Mouse (Mus musculus) CH12.LX (cell line): ENCODE results near the gene 4930415O20Rik.

ENCODE experiments used
- CTCF ChIP-seq, 2 experiments: IDR thresholded peaks in 1 of 2; conservative IDR thresholded peaks in 1 of 2; 2 replicates each; pipeline ENCODE4 v1.5.1; 2011 to 2012; ENCODE audit warnings: low read depth in 2 of 2, low read length in 2 of 2, improper control_type of control experiment in 1 of 2, inconsistent platforms in 1 of 2, mild to moderate bottlenecking in 1 of 2, moderate library complexity in 1 of 2
- E2F4 ChIP-seq: IDR thresholded peaks from 2 replicates; pipeline ENCODE4 v1.6.1; 2011; ENCODE audit warnings: low read depth, low read length, improper control_type of control experiment; ENCODE audit not compliant: insufficient replicate concordance
- EP300 ChIP-seq: IDR thresholded peaks from 2 replicates; pipeline ENCODE4 v1.6.1; 2011; ENCODE audit warnings: low read length, improper control_type of control experiment
- MAX ChIP-seq: IDR thresholded peaks from 2 replicates; pipeline ENCODE4 v1.6.1; 2011; ENCODE audit warnings: low read length, improper control_type of control experiment
- NRF1 ChIP-seq: IDR thresholded peaks from 2 replicates; pipeline ENCODE4 v1.6.1; 2014; ENCODE audit warnings: low read depth, mild to moderate bottlenecking, inconsistent platforms, low read length, improper control_type of control experiment, moderate library complexity
- POLR2A ChIP-seq: IDR thresholded peaks from 2 replicates; pipeline ENCODE4 v1.6.1; 2011; ENCODE audit warnings: low read depth, mild to moderate bottlenecking, improper control_type of control experiment, low read length
- TCF12 ChIP-seq: IDR thresholded peaks from 2 replicates; pipeline ENCODE4 v1.6.1; 2014; ENCODE audit warnings: low read depth, mild to moderate bottlenecking, inconsistent platforms, low read length, improper control_type of control experiment

- no peak for TF ChIP-seq POLR2A
- TF ChIP-seq E2F4: no peak
- TF ChIP-seq CTCF (conservative IDR thresholded peaks at IDR 0.05 in 1 of 2, IDR thresholded peaks at IDR 0.05 in 1 of 2; ENCODE audit: low read depth in 2 of 2, low read length in 2 of 2): no peak
- TF ChIP-seq TCF12: no peak
- no peak for TF ChIP-seq EP300
- no peak for TF ChIP-seq MAX
- TF ChIP-seq NRF1: no peak
These were observed 11.6 kb downstream of the 4930415O20Rik start for GRCm38 (mm10) chr15:98582410-98582809.
